Mouse (Mus musculus) intestine, embryonic 16.5 days (tissue): ENCODE data around the gene Arih2. TPM values are rescaled to one million over a fixed set of nuclear protein-coding genes. Genes with fewer than 3 reads are reported as not detected.

Experiments
- microRNA counts: library from miRNA; unstranded; fragments of <30 nt; microRNA quantifications from one replicate; lab custom pipeline; 2016
- microRNA-seq: library from miRNA; unstranded; fragments of <30 nt; microRNA quantifications from one replicate; pipeline ENCODE4, GENCODE M21; 2016
- polyA plus RNA-seq: library from polyadenylated mRNA; unstranded; fragments of >200 nt; fragmentation: Nextera tagmentation; extraction: Ambion mirVana; gene quantifications from 2 replicates; pipeline ENCODE4 v1.2.1, GENCODE M21; 2015

Arih2 gene
- polyA plus RNA-seq, 1 experiment from 2014 or later, result 42.9 TPM

MicroRNAs encoded within 50 kb of the gene (microRNA counts, 519-probe panel; counts per million panel counts)
- microRNA mmu-miR-191 (lab: Ali Mortazavi, UCI) (2,968 counts per million, percentile 75 among the panel's probes with 10 or more counts), microRNA mmu-miR-425 (lab: Ali Mortazavi, UCI) (2,713 counts per million, percentile 67 among the panel's probes with 10 or more counts)

Small RNA genes within 50 kb of the gene (microRNA-seq; reads per million reads assigned to microRNA genes)
- not detected for gene Gm24083
- gene Gm26298, result not detected
- gene Mir191, result not detected
- 2,666 reads per million, percentile 82 among the genes with 10 or more reads in this experiment for gene Mir425

Other genes with a start within 250 kb of the Arih2 start
- 1.1 TPM in 2 replicates for gene Ccdc36, start 220.9 kb downstream of the Arih2 start, polyA plus RNA-seq
- gene BC048562, start 212.9 kb downstream of the Arih2 start, polyA plus RNA-seq, result not detected in 2 replicates
- 49.2 and 53.5 TPM in 2 replicates for gene Ccdc71, start 188.9 kb downstream of the Arih2 start, polyA plus RNA-seq
- 44.7 and 49.6 TPM in 2 replicates for gene Klhdc8b, start 187.8 kb downstream of the Arih2 start, polyA plus RNA-seq
- gene Lamb2, start 169.7 kb downstream of the Arih2 start, polyA plus RNA-seq, result 26.6 and 33.6 TPM in 2 replicates
- 35.7 and 42.8 TPM in 2 replicates for gene Usp19, start 158.8 kb downstream of the Arih2 start, polyA plus RNA-seq
- gene Qars, start 141.7 kb downstream of the Arih2 start, polyA plus RNA-seq, result 111 and 118 TPM in 2 replicates
- gene Qrich1, start 132.6 kb downstream of the Arih2 start, polyA plus RNA-seq, result 90.2 and 93.4 TPM in 2 replicates
- gene Impdh2, start 89.1 kb downstream of the Arih2 start, polyA plus RNA-seq, result 149 and 173 TPM in 2 replicates
- 41.1 and 42.1 TPM in 2 replicates for gene Ndufaf3, start 82.0 kb downstream of the Arih2 start, polyA plus RNA-seq
- 100 and 115 TPM in 2 replicates for gene Dalrd3, start 79.5 kb downstream of the Arih2 start, polyA plus RNA-seq
- gene Wdr6, start 70.6 kb downstream of the Arih2 start, polyA plus RNA-seq, result 60.7 and 64.4 TPM in 2 replicates
- gene P4htm, start 51.7 kb downstream of the Arih2 start, polyA plus RNA-seq, result 4.5 and 5.0 TPM in 2 replicates
- gene Slc25a20, start 12.7 kb upstream of the Arih2 start, polyA plus RNA-seq, result 111 and 117 TPM in 2 replicates
- gene Prkar2a, start 39.9 kb upstream of the Arih2 start, polyA plus RNA-seq, result 32.8 and 36.9 TPM in 2 replicates
- gene Ip6k2, start 134.4 kb upstream of the Arih2 start, polyA plus RNA-seq, result 57.2 and 59.4 TPM in 2 replicates
- 11.3 and 14.5 TPM in 2 replicates for gene Nckipsd, start 159.0 kb upstream of the Arih2 start, polyA plus RNA-seq
- gene Celsr3, start 176.9 kb upstream of the Arih2 start, polyA plus RNA-seq, result 0.47 and 0.61 TPM in 2 replicates
- 75.9 and 94.2 TPM in 2 replicates for gene Slc26a6, start 203.9 kb upstream of the Arih2 start, polyA plus RNA-seq